Mouse (Mus musculus): Measurements from ENCODE around the gene Acot4. TPM values are rescaled to one million over a fixed set of nuclear protein-coding genes. Genes with fewer than 3 reads are reported as not detected.
"Not testable (repeated sequence)": the region's sequence is repeated elsewhere in the genome, so short reads cannot be mapped to it uniquely, and the experiment has no call there.

The Acot4 gene
- 1.3 and 3.4 TPM in 2 replicates for polyA plus RNA-seq (2014; fragmentation: Nextera tagmentation; extraction: Ambion mirVana)

DNA sequence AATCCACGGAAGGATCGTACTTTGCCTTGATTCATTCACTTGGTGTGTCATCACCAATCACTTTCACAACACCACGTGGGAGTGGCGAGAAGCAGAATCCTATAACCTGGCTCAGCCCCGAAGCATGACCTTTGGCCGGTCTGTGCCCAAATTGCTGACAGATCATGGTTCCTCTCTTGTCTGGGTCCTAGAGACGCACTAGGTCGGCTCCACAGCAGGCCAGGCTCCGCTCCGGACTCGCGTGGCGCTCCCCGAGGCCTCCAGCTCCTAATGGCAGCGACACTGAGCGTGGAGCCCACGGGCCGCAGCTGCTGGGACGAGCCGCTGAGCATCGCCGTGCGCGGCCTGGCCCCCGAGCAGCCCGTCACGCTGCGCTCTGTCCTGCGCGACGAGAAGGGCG, at the start of gene Acot4:
Acot4 (plus strand) TSS at position 139 of the 400 bp plus-strand sequence.
- peak; percentile 73 for ATAC-seq (ENCODE audit: low FRiP score, low TSS enrichment)
- H3K9ac ChIP-seq (ENCODE audit: low read depth, low read length): peak within 1 kb of the TSS; percentile 44
- not testable (repeated sequence) for H3K27me3 ChIP-seq (ENCODE audit: control insufficient read depth, insufficient read depth, low read length); H3K36me3 ChIP-seq (ENCODE audit: control insufficient read depth, insufficient read depth, low read length); H3K9me3 ChIP-seq (ENCODE audit: control insufficient read depth, low read length); H3K4me1 ChIP-seq (ENCODE audit: control insufficient read depth, insufficient read depth, low read length); H3K27ac ChIP-seq (ENCODE audit: low read depth, low read length)
- peak within 1 kb of the TSS; percentile 74 for H3K4me2 ChIP-seq (replicated peaks; ENCODE audit: low read depth, low read length)
- H3K4me3 ChIP-seq (ENCODE audit: low read length): peak within 1 kb of the TSS; percentile 36
- WGBS: 5% methylated on average over 22 of the region's 32 CpGs

DNA sequence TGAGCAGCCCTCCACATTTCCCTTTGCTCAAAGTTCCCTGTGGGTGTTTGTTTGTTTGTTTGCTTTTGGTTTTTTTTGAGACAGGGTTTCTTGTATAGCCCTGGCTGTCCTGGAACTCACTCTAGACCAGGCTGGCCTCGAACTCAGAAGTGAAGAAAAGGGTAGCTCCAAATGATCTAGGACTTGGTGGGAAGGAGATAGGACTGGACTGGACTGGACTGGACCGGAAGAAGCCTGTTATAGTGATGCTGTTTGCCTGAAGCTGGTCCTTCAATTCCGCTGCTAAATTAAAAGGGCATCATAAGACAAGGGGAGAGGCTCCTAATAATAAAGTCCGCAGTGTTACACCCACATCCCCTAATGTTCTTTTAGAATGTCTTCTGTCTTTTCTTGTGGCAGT, 49.7 kb upstream of the Acot4 start:
- WGBS: 74% methylated on average over 4 of the region's 4 CpGs
- peak; percentile 30; the same call in 1 of the 2 replicates for ATAC-seq (ENCODE audit: low FRiP score, low TSS enrichment)

DNA sequence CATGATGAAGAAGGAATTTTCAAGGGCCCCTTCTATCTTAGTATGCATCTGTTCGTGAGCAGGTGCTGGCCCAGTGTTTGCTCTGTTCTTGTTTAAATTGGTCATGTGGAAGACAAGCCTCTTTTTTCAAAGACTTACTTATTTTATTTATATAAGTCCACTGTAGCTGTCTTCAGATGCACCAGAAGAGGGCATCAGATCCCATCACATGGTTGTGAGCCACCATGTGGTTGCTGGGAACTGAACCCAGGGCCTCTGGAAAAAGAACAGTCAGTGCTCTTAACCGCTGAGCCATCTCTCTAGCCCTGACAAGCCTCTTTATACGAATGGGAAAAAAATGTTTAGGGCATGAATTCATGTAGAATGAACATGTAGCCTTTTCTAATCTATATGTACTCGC, 48.8 kb upstream of the Acot4 start:
- Histone ChIP-seq H3K27ac (ENCODE audit: low read depth, low read length) (no peak overlapping the region), H3K27me3 (ENCODE audit: control insufficient read depth, insufficient read depth, low read length) (no peaks in the 10 kb centered on the region), H3K4me1 (ENCODE audit: control insufficient read depth, insufficient read depth, low read length) (no peaks in the 10 kb centered on the region), H3K4me2 (replicated peaks; ENCODE audit: low read depth, low read length) (no peak overlapping the region), H3K9ac (ENCODE audit: low read depth, low read length) (no peak overlapping the region), H3K4me3 (ENCODE audit: low read length) (no peak overlapping the region), H3K36me3 (ENCODE audit: control insufficient read depth, insufficient read depth, low read length) (peaks cover 5% of the 10 kb centered on the region; the same call in 1 of the 2 replicates), H3K9me3 (ENCODE audit: control insufficient read depth, low read length) (0 out of 2 replicates have a peak, but pooled peaks cover 3% of the 10 kb centered on the region)
- WGBS: 97% methylated on average over 4 of the region's 4 CpGs
- ATAC-seq (ENCODE audit: low FRiP score, low TSS enrichment): no peak

More for the DNA sequence above, 49.7 kb upstream of the Acot4 start:
- 0 out of 2 replicates have a peak, but pooled peaks cover 3% of the 10 kb centered on the region for H3K9me3 ChIP-seq (ENCODE audit: control insufficient read depth, low read length)
- no peaks in the 10 kb centered on the region for H3K4me1 ChIP-seq (ENCODE audit: control insufficient read depth, insufficient read depth, low read length)
- H3K4me3 ChIP-seq (ENCODE audit: low read length): peak overlapping the region; percentile 71
- peak overlapping the region; percentile 58 for H3K4me2 ChIP-seq (replicated peaks; ENCODE audit: low read depth, low read length)
- no peaks in the 10 kb centered on the region for H3K27me3 ChIP-seq (ENCODE audit: control insufficient read depth, insufficient read depth, low read length)
- H3K36me3 ChIP-seq (ENCODE audit: control insufficient read depth, insufficient read depth, low read length): peaks cover 2% of the 10 kb centered on the region; the same call in 1 of the 2 replicates
- peak overlapping the region; percentile 85 for H3K9ac ChIP-seq (ENCODE audit: low read depth, low read length)
- peak overlapping the region; percentile 90; the same call in 1 of the 2 replicates for H3K27ac ChIP-seq (ENCODE audit: low read depth, low read length)

DNA sequence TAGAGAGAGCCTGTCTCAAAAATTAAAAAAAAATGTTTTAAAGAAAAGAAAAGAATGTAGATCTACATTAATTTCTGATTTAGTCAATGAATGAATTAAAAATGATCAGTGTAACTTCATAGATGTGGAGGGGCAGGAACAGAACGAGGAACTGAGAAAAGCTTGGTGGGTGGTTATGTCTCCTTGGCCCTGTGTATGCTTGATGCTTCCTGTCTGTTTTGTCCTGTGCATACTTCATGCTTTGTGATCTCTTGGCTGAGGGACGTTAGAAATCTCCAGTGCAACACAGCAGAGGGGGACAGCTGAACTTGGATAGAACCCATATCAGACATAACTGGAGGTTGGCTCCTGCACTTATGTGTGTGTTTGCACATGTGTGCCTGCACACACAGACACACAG, 41.0 kb upstream of the Acot4 start:
- Histone ChIP-seq H3K36me3 (ENCODE audit: control insufficient read depth, insufficient read depth, low read length) (peaks cover 5% of the 10 kb centered on the region; the same call in 1 of the 2 replicates), H3K27ac (ENCODE audit: low read depth, low read length) (no peak overlapping the region), H3K4me3 (ENCODE audit: low read length) (no peak overlapping the region), H3K27me3 (ENCODE audit: control insufficient read depth, insufficient read depth, low read length) (no peaks in the 10 kb centered on the region), H3K4me1 (ENCODE audit: control insufficient read depth, insufficient read depth, low read length) (peaks cover 14% of the 10 kb centered on the region), H3K4me2 (replicated peaks; ENCODE audit: low read depth, low read length) (no peak overlapping the region), H3K9me3 (ENCODE audit: control insufficient read depth, low read length) (no peaks in the 10 kb centered on the region), H3K9ac (ENCODE audit: low read depth, low read length) (no peak overlapping the region)
- 66% methylated on average over 2 of the region's 2 CpGs for WGBS
- ATAC-seq (ENCODE audit: low FRiP score, low TSS enrichment): no peak

DNA sequence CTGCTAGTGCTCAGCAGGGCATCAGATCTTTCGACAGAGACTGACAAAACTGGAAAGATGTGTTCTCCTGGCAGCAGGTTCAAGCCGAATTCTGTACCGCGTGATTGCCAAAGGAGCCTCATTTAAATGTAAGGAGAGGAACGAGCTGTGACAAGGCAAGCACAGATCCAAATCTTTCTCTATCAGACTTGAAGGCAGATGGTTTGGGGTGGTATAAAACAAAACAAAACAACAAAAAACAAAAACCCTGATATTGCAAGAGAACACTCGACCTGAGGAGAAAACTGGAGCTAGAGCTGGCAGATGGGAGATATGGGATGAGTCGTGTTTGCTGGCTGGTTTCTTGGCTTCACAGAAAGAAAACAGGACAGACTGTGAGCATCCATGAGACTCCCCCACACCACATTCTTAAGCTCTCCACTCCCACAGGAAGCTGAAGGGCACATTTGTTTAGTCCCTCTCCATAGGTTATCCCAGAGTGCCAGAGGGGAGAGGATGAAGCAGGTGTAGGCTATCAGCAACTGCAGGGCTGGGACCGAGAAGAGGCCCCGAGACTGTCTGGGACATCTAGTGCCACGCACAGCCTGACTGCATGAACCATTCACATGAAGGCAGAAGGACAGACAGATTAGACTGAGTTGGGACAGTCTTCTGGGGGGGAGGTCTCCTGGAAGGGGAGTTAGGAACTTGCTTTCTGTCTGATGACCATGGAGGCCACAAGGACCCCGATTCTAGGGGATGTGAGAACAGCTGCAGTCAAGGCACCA, 39.7 kb upstream of the Acot4 start:
- Histone ChIP-seq H3K27ac (ENCODE audit: low read depth, low read length) (no peak overlapping the region), H3K27me3 (ENCODE audit: control insufficient read depth, insufficient read depth, low read length) (no peaks in the 10 kb centered on the region), H3K9ac (ENCODE audit: low read depth, low read length) (no peak overlapping the region), H3K4me1 (ENCODE audit: control insufficient read depth, insufficient read depth, low read length) (peaks cover 14% of the 10 kb centered on the region), H3K9me3 (ENCODE audit: control insufficient read depth, low read length) (0 out of 2 replicates have a peak, but pooled peaks cover 2% of the 10 kb centered on the region), H3K36me3 (ENCODE audit: control insufficient read depth, insufficient read depth, low read length) (peaks cover 3% of the 10 kb centered on the region; the same call in 1 of the 2 replicates), H3K4me3 (ENCODE audit: low read length) (no peak overlapping the region), H3K4me2 (replicated peaks; ENCODE audit: low read depth, low read length) (no peak overlapping the region)
- WGBS: 43% methylated on average over 11 of the region's 11 CpGs
- peak; percentile 60; the same call in 1 of the 2 replicates for ATAC-seq (ENCODE audit: low FRiP score, low TSS enrichment)

DNA sequence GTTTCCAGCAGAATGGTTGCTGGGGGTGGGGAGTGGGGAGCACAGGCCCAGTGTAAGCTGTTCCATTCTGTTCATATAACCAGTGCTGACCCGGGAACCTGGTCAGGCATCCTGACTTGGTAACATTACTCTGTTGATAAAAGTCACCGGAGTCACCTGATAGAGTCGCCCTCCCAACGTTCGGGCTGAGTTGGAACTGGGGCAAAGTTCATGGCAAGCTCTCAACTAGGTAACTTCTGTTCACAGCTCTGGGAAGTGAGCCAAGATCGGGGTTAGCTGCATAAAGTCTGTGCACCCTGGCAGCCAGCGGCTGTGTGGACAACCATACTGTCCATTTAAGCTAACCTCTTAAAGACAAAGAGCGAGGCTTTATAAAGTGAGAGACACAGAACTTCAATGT, 38.9 kb upstream of the Acot4 start:
- H3K4me3 ChIP-seq (ENCODE audit: low read length); H3K27ac ChIP-seq (ENCODE audit: low read depth, low read length); H3K36me3 ChIP-seq (ENCODE audit: control insufficient read depth, insufficient read depth, low read length); H3K9me3 ChIP-seq (ENCODE audit: control insufficient read depth, low read length); H3K27me3 ChIP-seq (ENCODE audit: control insufficient read depth, insufficient read depth, low read length); H3K9ac ChIP-seq (ENCODE audit: low read depth, low read length); H3K4me2 ChIP-seq (replicated peaks; ENCODE audit: low read depth, low read length): not testable (repeated sequence)
- peaks cover 14% of the 10 kb centered on the region for H3K4me1 ChIP-seq (ENCODE audit: control insufficient read depth, insufficient read depth, low read length)
- WGBS: 37% methylated on average over 8 of the region's 8 CpGs
- 0 out of 2 replicates have a peak, but pooled peaks have one; percentile 39 for ATAC-seq (ENCODE audit: low FRiP score, low TSS enrichment)

DNA sequence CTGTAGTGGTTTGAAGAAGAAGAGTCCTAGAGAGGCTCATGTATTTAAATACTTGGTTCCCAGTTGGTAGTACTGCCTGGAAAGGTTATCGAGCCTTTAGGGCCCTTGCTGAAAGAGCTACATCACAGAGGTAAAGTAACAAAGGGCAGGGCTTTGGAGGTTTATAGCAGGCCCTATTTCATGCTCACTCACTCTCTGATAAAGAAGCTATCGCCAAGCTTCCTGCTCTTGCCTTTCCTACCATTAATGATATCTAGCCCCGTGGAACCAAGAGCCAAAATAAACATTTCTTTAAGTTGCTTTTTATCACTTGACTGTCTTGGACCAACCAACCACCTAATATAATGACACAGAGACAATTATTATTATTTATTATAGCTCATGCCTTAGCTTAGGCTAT, 37.8 kb upstream of the Acot4 start:
- WGBS: 23% methylated on average over 3 of the region's 3 CpGs
- H3K36me3 ChIP-seq (ENCODE audit: control insufficient read depth, insufficient read depth, low read length): no peaks in the 10 kb centered on the region
- H3K27ac ChIP-seq (ENCODE audit: low read depth, low read length): no peak overlapping the region
- H3K4me1 ChIP-seq (ENCODE audit: control insufficient read depth, insufficient read depth, low read length): peaks cover 14% of the 10 kb centered on the region
- no peaks in the 10 kb centered on the region for H3K27me3 ChIP-seq (ENCODE audit: control insufficient read depth, insufficient read depth, low read length)
- H3K4me2 ChIP-seq (replicated peaks; ENCODE audit: low read depth, low read length): no peak overlapping the region
- H3K9me3 ChIP-seq (ENCODE audit: control insufficient read depth, low read length): 0 out of 2 replicates have a peak, but pooled peaks cover 2% of the 10 kb centered on the region
- H3K4me3 ChIP-seq (ENCODE audit: low read length): no peak overlapping the region
- no peak for ATAC-seq (ENCODE audit: low FRiP score, low TSS enrichment)
- H3K9ac ChIP-seq (ENCODE audit: low read depth, low read length): no peak overlapping the region

DNA sequence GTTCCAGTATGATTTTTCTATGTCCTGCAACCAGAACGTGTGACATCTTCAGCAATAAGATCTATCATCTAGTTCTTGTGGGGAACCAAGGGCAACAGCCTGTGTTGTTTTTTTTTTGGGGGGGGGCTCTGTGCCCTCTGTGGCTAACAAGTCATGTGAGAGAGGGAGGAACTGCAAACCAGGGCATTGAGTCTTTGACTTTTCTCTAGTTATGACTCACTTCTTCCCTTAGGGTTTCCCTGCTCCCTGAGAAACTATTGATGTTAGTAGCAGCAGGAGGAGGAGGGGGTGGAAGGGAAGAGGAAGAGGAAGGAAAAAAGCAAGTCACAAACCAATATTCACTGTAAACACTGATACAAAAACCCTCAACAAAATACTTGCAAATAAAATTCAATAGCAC, 34.3 kb upstream of the Acot4 start:
- ATAC-seq (ENCODE audit: low FRiP score, low TSS enrichment): no peak
- Histone ChIP-seq H3K9ac (ENCODE audit: low read depth, low read length) (no peak overlapping the region), H3K27me3 (ENCODE audit: control insufficient read depth, insufficient read depth, low read length) (no peaks in the 10 kb centered on the region), H3K9me3 (ENCODE audit: control insufficient read depth, low read length) (0 out of 2 replicates have a peak, but pooled peaks cover 2% of the 10 kb centered on the region), H3K4me3 (ENCODE audit: low read length) (no peak overlapping the region), H3K4me2 (replicated peaks; ENCODE audit: low read depth, low read length) (no peak overlapping the region), H3K27ac (ENCODE audit: low read depth, low read length) (no peak overlapping the region), H3K36me3 (ENCODE audit: control insufficient read depth, insufficient read depth, low read length) (no peaks in the 10 kb centered on the region), H3K4me1 (ENCODE audit: control insufficient read depth, insufficient read depth, low read length) (peaks cover 10% of the 10 kb centered on the region)
- 73% methylated on average over 1 of the region's 1 CpGs for WGBS

DNA sequence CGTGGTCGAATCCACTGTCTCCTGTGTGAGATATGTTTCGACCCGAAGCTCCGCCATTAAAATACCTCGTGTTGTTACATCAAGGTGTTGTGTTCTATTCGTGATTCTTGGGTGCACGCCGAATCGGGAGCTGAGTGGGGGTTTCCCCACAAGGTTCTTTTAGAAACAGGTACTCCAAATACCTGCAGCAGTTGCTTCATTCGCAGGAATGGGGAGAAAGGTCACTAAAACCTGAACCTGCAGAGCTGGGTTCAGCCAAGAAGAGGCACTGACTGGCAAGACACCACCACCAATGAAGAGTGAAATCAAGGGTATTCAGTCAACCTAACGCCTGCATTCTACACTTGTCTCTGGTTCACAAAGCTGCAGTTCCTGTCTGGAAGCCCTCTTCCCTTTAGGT, 29.9 kb upstream of the Acot4 start:
- ATAC-seq (ENCODE audit: low FRiP score, low TSS enrichment): no peak
- 96% methylated on average over 10 of the region's 12 CpGs for WGBS
- Histone ChIP-seq H3K4me2 (replicated peaks; ENCODE audit: low read depth, low read length) (no peak overlapping the region), H3K9me3 (ENCODE audit: control insufficient read depth, low read length) (0 out of 2 replicates have a peak, but pooled peaks cover 2% of the 10 kb centered on the region), H3K36me3 (ENCODE audit: control insufficient read depth, insufficient read depth, low read length) (no peaks in the 10 kb centered on the region), H3K9ac (ENCODE audit: low read depth, low read length) (no peak overlapping the region), H3K27ac (ENCODE audit: low read depth, low read length) (no peak overlapping the region), H3K4me3 (ENCODE audit: low read length) (no peak overlapping the region), H3K27me3 (ENCODE audit: control insufficient read depth, insufficient read depth, low read length) (no peaks in the 10 kb centered on the region), H3K4me1 (ENCODE audit: control insufficient read depth, insufficient read depth, low read length) (peaks cover 6% of the 10 kb centered on the region)
